Mouse (Mus musculus) embryonic facial prominence, embryonic 14.5 days (tissue): Measurements from ENCODE around the gene Map3k19. TPM values are rescaled to one million over a fixed set of nuclear protein-coding genes. Genes with fewer than 3 reads are reported as not detected.

Source experiments
- ATAC-seq: fragments of 200-750 bp; cut with Nextera tagmentation; 2 replicates; pipeline ENCODE4 v1.8.0; 2017; ENCODE audit warnings: low read depth, moderate number of reproducible peaks, moderate TSS enrichment
- DNase-seq: peaks from one replicate; pipeline ENCODE4 v3.0.0-alpha.2; 2015; ENCODE audit warnings: low spot score
- H3K27ac ChIP-seq: fragments of 300-500 bp; sonication (generic); replicated peaks from 2 replicates; pipeline ENCODE4 v1.5.1; 2014; ENCODE audit warnings: low read depth, mild to moderate bottlenecking, low read length, moderate library complexity
- H3K27me3 ChIP-seq: fragments of 300-500 bp; sonication (generic); replicated peaks from 2 replicates; pipeline ENCODE4 v1.6.1; 2014; ENCODE audit warnings: low read length; ENCODE audit not compliant: control insufficient read depth, insufficient read depth
- H3K36me3 ChIP-seq: fragments of 300-500 bp; sonication (generic); 2 replicates; pipeline ENCODE4 v1.6.1; 2014; ENCODE audit warnings: low read length, mixed read lengths; ENCODE audit not compliant: control insufficient read depth, insufficient read depth
- H3K4me1 ChIP-seq: fragments of 300-500 bp; sonication (generic); 2 replicates; pipeline ENCODE4 v1.6.1; 2014; ENCODE audit warnings: antibody characterized with exemption, low read length; ENCODE audit not compliant: control insufficient read depth, insufficient read depth
- H3K4me2 ChIP-seq: fragments of 300-500 bp; sonication (generic); 2 replicates; pipeline ENCODE4 v1.6.1; 2014; ENCODE audit warnings: low read depth, mild to moderate bottlenecking, low read length, moderate library complexity, mixed read lengths
- H3K4me3 ChIP-seq: fragments of 300-500 bp; sonication (generic); 2 replicates; pipeline ENCODE4 v1.5.1; 2014; ENCODE audit warnings: low read depth, mild to moderate bottlenecking, low read length
- H3K9ac ChIP-seq: fragments of 300-500 bp; sonication (generic); 2 replicates; pipeline ENCODE4 v1.6.1; 2014; ENCODE audit warnings: low read depth, mild to moderate bottlenecking, low read length, moderate library complexity, mixed read lengths
- H3K9me3 ChIP-seq: fragments of 300-500 bp; sonication (generic); 2 replicates; pipeline ENCODE4 v1.6.1; 2016; ENCODE audit warnings: low read length; ENCODE audit not compliant: control insufficient read depth
- WGBS: fragments of 180-500 bp; shearing (Covaris S2); extraction: QIAGEN DNeasy Blood & Tissue Kit; methylation state at CpG from one replicate; pipeline ENCODE4 v1.1.7; 2014; 5-methylcytosine and 5-hydroxymethylcytosine counted together
- polyA plus RNA-seq: library from polyadenylated mRNA; unstranded; fragments of >200 nt; fragmentation: Nextera tagmentation; extraction: Ambion mirVana; gene quantifications from 2 replicates; pipeline ENCODE4 v1.2.1, GENCODE M21; 2014

The Map3k19 gene
- polyA plus RNA-seq, 1 experiment from 2014 or later = 0.95 TPM

- Histone ChIP-seq H3K4me1 (peaks cover 11% of the 10 kb centered on the region), H3K27ac (peak within 1 kb of the TSS; percentile 95), H3K4me2 (peak within 1 kb of the TSS; percentile 88), H3K9ac (peak within 1 kb of the TSS; percentile 91), H3K27me3 (no peaks in the 10 kb centered on the region), H3K4me3 (peak within 1 kb of the TSS; percentile 94), H3K36me3 (peaks cover 4% of the 10 kb centered on the region; the same call in 1 of the 2 replicates), H3K9me3 (no peaks in the 10 kb centered on the region)
- under 1% methylated on average over 49 of the region's 63 CpGs for WGBS
- DNase-seq = peak; percentile 100
- peak; percentile 98 for ATAC-seq
Observed at GRCm38 (mm10) chr1:127773803-127774500, 80.9 kb downstream of the Map3k19 start, which contains the start of gene Ccnt2. Ccnt2 (plus strand) TSS chr1:127774164.

- no peaks in the 10 kb centered on the region for H3K9me3 ChIP-seq
- 1% methylated on average over 14 of the region's 14 CpGs for WGBS
- H3K36me3 ChIP-seq = peaks cover 4% of the 10 kb centered on the region; the same call in 1 of the 2 replicates
- peak overlapping the region; percentile 91 for H3K9ac ChIP-seq
- peaks cover 11% of the 10 kb centered on the region for H3K4me1 ChIP-seq
- H3K27ac ChIP-seq = peak overlapping the region; percentile 95
- DNase-seq (no peak), ATAC-seq (peak; percentile 9)
- peak overlapping the region; percentile 74 for H3K4me2 ChIP-seq
- H3K4me3 ChIP-seq = peak overlapping the region; percentile 94
- no peaks in the 10 kb centered on the region for H3K27me3 ChIP-seq
Observed at GRCm38 (mm10) chr1:127773198-127773802, 81.5 kb downstream of the Map3k19 start.

- ATAC-seq = no peak
Observed at GRCm38 (mm10) chr1:127766741-127767140, 88.1 kb downstream of the Map3k19 start.

GRCm38 (mm10) chr1:127765468-127765867 is 89.4 kb downstream of the Map3k19 start:
- DNase-seq = no peak
- H3K4me1 ChIP-seq = no peaks in the 10 kb centered on the region
- H3K27me3 ChIP-seq = no peaks in the 10 kb centered on the region
- no peak overlapping the region for H3K4me3 ChIP-seq
- H3K36me3 ChIP-seq = no peaks in the 10 kb centered on the region
- H3K9ac ChIP-seq = no peak overlapping the region
- ATAC-seq = no peak
- H3K4me2 ChIP-seq = no peak overlapping the region
- H3K27ac ChIP-seq = no peak overlapping the region
- no peaks in the 10 kb centered on the region for H3K9me3 ChIP-seq
- WGBS = 58% methylated on average over 2 of the region's 2 CpGs

More at GRCm38 (mm10) chr1:127766741-127767140, 88.1 kb downstream of the Map3k19 start:
- Histone ChIP-seq H3K36me3 (0 out of 2 replicates have a peak, but pooled peaks cover 2% of the 10 kb centered on the region), H3K4me1 (no peaks in the 10 kb centered on the region), H3K9me3 (no peaks in the 10 kb centered on the region), H3K9ac (no peak overlapping the region), H3K4me3 (no peak overlapping the region), H3K27me3 (no peaks in the 10 kb centered on the region), H3K4me2 (no peak overlapping the region), H3K27ac (no peak overlapping the region)
- no peak for DNase-seq
- WGBS = 88% methylated on average over 2 of the region's 2 CpGs

Other genes starting within 250 kb of the Map3k19 start
- 2.1 and 4.7 TPM in 2 replicates for gene Tmem163, start 175.5 kb downstream of the Map3k19 start, polyA plus RNA-seq
- gene Acmsd, start 125.6 kb downstream of the Map3k19 start, polyA plus RNA-seq = 0.10 and 0.22 TPM in 2 replicates
- 51.4 and 65.1 TPM in 2 replicates for gene Ccnt2, start 80.9 kb downstream of the Map3k19 start, polyA plus RNA-seq
- 20.0 and 22.3 TPM in 2 replicates for gene Rab3gap1, start 13.7 kb upstream of the Map3k19 start, polyA plus RNA-seq
- 6.1 and 8.8 TPM in 2 replicates for gene Zranb3, start 248.0 kb upstream of the Map3k19 start, polyA plus RNA-seq
- gene R3hdm1, start 248.3 kb upstream of the Map3k19 start, polyA plus RNA-seq = 58.4 and 66.7 TPM in 2 replicates